Mouse (Mus musculus) liver, postnatal 0 days (tissue): ENCODE measurements at regions not wholly inside any gene's neighbourhood (a gene's known extent, or its start where the extent isn't known, plus 50 kb on each side); places are given as distances from the start of the nearest gene placed in this dataset.

Source experiments
- ATAC-seq: fragments of 200-750 bp; cut with Nextera tagmentation; 2 replicates; pipeline ENCODE4 v1.8.0; 2017; ENCODE audit warnings: mild to moderate bottlenecking, moderate library complexity
- DNase-seq: peaks from one replicate; pipeline ENCODE4 v3.0.0-alpha.2; 2016
- H3K27ac ChIP-seq: fragments of 300-500 bp; sonication (generic); 2 replicates; pipeline ENCODE4 v1.5.1; 2014; ENCODE audit warnings: antibody characterized with exemption, moderate library complexity, mild to moderate bottlenecking, low read depth
- H3K27me3 ChIP-seq: fragments of 300-500 bp; sonication (generic); 2 replicates; pipeline ENCODE4 v1.6.1; 2014; ENCODE audit warnings: low read length, control low read depth, mixed read lengths; ENCODE audit not compliant: insufficient read depth
- H3K36me3 ChIP-seq: fragments of 300-500 bp; sonication (generic); replicated peaks from 2 replicates; pipeline ENCODE4 v1.6.1; 2014; ENCODE audit warnings: mild to moderate bottlenecking, control low read depth, low read length, moderate library complexity, mixed read lengths; ENCODE audit not compliant: insufficient read depth
- H3K4me1 ChIP-seq: fragments of 300-500 bp; sonication (generic); 2 replicates; pipeline ENCODE4 v1.6.1; 2014; ENCODE audit warnings: antibody characterized with exemption, mild to moderate bottlenecking, control low read depth; ENCODE audit not compliant: insufficient read depth
- H3K4me2 ChIP-seq: fragments of 300-500 bp; sonication (generic); 2 replicates; pipeline ENCODE4 v1.6.1; 2014; ENCODE audit warnings: low read depth, mild to moderate bottlenecking, low read length, moderate library complexity, mixed read lengths
- H3K4me3 ChIP-seq: fragments of 300-500 bp; sonication (generic); 2 replicates; pipeline ENCODE4 v1.5.1; 2014; ENCODE audit warnings: low read depth, low read length
- H3K9ac ChIP-seq: fragments of 300-500 bp; sonication (generic); replicated peaks from 2 replicates; pipeline ENCODE4 v1.6.1; 2014; ENCODE audit warnings: mild to moderate bottlenecking, moderate library complexity
- H3K9me3 ChIP-seq: fragments of 300-500 bp; sonication (generic); 2 replicates; pipeline ENCODE4 v1.6.1; 2016; ENCODE audit warnings: mild to moderate bottlenecking, control low read depth, low read length, mixed read lengths
- CTCF ChIP-seq: sonication (generic); IDR thresholded peaks from 2 replicates; pipeline ENCODE4 v1.5.1; 2016; ENCODE audit warnings: antibody characterized with exemption, low read depth
- EP300 ChIP-seq: IDR thresholded peaks from 2 replicates; pipeline ENCODE4 v1.6.1; 2016; ENCODE audit warnings: antibody characterized with exemption, low read depth, mild to moderate bottlenecking
- WGBS: fragments of 180-500 bp; shearing (Covaris S2); extraction: QIAGEN DNeasy Blood & Tissue Kit; methylation state at CpG from one replicate; pipeline ENCODE4 v1.1.7; 2014; ENCODE audit not compliant: insufficient replicate concordance; 5-methylcytosine and 5-hydroxymethylcytosine counted together

- ATAC-seq (no peak), DNase-seq (no peak)
- no peak overlapping the region for H3K27ac ChIP-seq
- H3K27me3 ChIP-seq = no peaks in the 10 kb centered on the region
- no peak overlapping the region for H3K9ac ChIP-seq
- H3K4me1 ChIP-seq = no peaks in the 10 kb centered on the region
- 78% methylated on average over 5 of the region's 5 CpGs for WGBS
- no peak overlapping the region for H3K4me2 ChIP-seq
- H3K9me3 ChIP-seq = no peaks in the 10 kb centered on the region
- H3K4me3 ChIP-seq = no peak overlapping the region
- no peaks in the 10 kb centered on the region for H3K36me3 ChIP-seq
- no peak for TF ChIP-seq EP300
Observed at GRCm38 (mm10) chr10:96827971-96828370, 211.2 kb downstream of the Btg1 start.

GRCm38 (mm10) chr10:96828581-96829246, 211.9 kb downstream of the Btg1 start:
- no peaks in the 10 kb centered on the region for H3K27me3 ChIP-seq
- H3K36me3 ChIP-seq = no peaks in the 10 kb centered on the region
- no peak overlapping the region for H3K4me2 ChIP-seq
- no peaks in the 10 kb centered on the region for H3K4me1 ChIP-seq
- H3K27ac ChIP-seq = no peak overlapping the region
- DNase-seq = no peak
- no peak overlapping the region for H3K4me3 ChIP-seq
- WGBS = 81% methylated on average over 7 of the region's 7 CpGs
- H3K9ac ChIP-seq = no peak overlapping the region
- H3K9me3 ChIP-seq = no peaks in the 10 kb centered on the region
- no peak for TF ChIP-seq CTCF
- no peak for TF ChIP-seq EP300
- ATAC-seq = no peak

- ATAC-seq (no peak), DNase-seq (no peak)
- H3K27ac ChIP-seq = no peak overlapping the region
- no peaks in the 10 kb centered on the region for H3K27me3 ChIP-seq
- H3K4me2 ChIP-seq = no peak overlapping the region
- H3K9me3 ChIP-seq = no peaks in the 10 kb centered on the region
- TF ChIP-seq EP300 = no peak
- no peak for TF ChIP-seq CTCF
- WGBS = 81% methylated on average over 12 of the region's 12 CpGs
- no peak overlapping the region for H3K9ac ChIP-seq
- no peaks in the 10 kb centered on the region for H3K36me3 ChIP-seq
- H3K4me1 ChIP-seq = no peaks in the 10 kb centered on the region
- H3K4me3 ChIP-seq = no peak overlapping the region
Observed at GRCm38 (mm10) chr10:96831071-96831470, 214.3 kb downstream of the Btg1 start.

- H3K9ac ChIP-seq = no peak overlapping the region
- no peak overlapping the region for H3K4me2 ChIP-seq
- H3K9me3 ChIP-seq = no peaks in the 10 kb centered on the region
- no peaks in the 10 kb centered on the region for H3K4me1 ChIP-seq
- ATAC-seq = no peak
- no peaks in the 10 kb centered on the region for H3K36me3 ChIP-seq
- H3K4me3 ChIP-seq = no peak overlapping the region
- H3K27ac ChIP-seq = no peak overlapping the region
- TF ChIP-seq CTCF = no peak
- TF ChIP-seq EP300 = no peak
- 69% methylated on average over 7 of the region's 7 CpGs for WGBS
- H3K27me3 ChIP-seq = no peaks in the 10 kb centered on the region
- DNase-seq = no peak
Observed at GRCm38 (mm10) chr10:96837230-96837629, 220.4 kb downstream of the Btg1 start.

GRCm38 (mm10) chr10:96841128-96841527, 224.3 kb downstream of the Btg1 start:
- Histone ChIP-seq H3K4me2 (no peak overlapping the region), H3K27ac (no peak overlapping the region), H3K4me1 (no peaks in the 10 kb centered on the region), H3K4me3 (no peak overlapping the region), H3K9me3 (no peaks in the 10 kb centered on the region), H3K36me3 (no peaks in the 10 kb centered on the region), H3K9ac (no peak overlapping the region), H3K27me3 (no peaks in the 10 kb centered on the region)
- ATAC-seq = no peak
- TF ChIP-seq CTCF = no peak
- WGBS = 77% methylated on average over 2 of the region's 2 CpGs
- no peak for DNase-seq

GRCm38 (mm10) chr10:96841956-96842355, 225.2 kb downstream of the Btg1 start:
- Histone ChIP-seq H3K27me3 (no peaks in the 10 kb centered on the region), H3K36me3 (no peaks in the 10 kb centered on the region), H3K4me2 (no peak overlapping the region), H3K9ac (no peak overlapping the region), H3K4me1 (no peaks in the 10 kb centered on the region), H3K4me3 (no peak overlapping the region), H3K27ac (no peak overlapping the region), H3K9me3 (no peaks in the 10 kb centered on the region)
- WGBS = 79% methylated on average over 2 of the region's 2 CpGs
- TF ChIP-seq CTCF (no peak), EP300 (no peak)
- ATAC-seq = no peak
- no peak for DNase-seq

GRCm38 (mm10) chr10:96845906-96846305, 229.1 kb downstream of the Btg1 start:
- Histone ChIP-seq H3K9ac (no peak overlapping the region), H3K36me3 (no peaks in the 10 kb centered on the region), H3K4me3 (no peak overlapping the region), H3K9me3 (no peaks in the 10 kb centered on the region), H3K4me1 (no peaks in the 10 kb centered on the region), H3K27me3 (no peaks in the 10 kb centered on the region), H3K27ac (no peak overlapping the region), H3K4me2 (no peak overlapping the region)
- ATAC-seq = no peak
- no peak for TF ChIP-seq EP300
- no peak for TF ChIP-seq CTCF
- DNase-seq = no peak
- whole genome bisulfite sequencing = 69% methylated on average over 4 of the region's 4 CpGs
